Mouse (Mus musculus) heart, adult 8-10 months (tissue): Measurements from ENCODE around the gene Olfr1509. TPM values are rescaled to one million over a fixed set of nuclear protein-coding genes. Genes with fewer than 3 reads are reported as not detected.
"Not testable (repeated sequence)": the region's sequence is repeated elsewhere in the genome, so short reads cannot be mapped to it uniquely, and the experiment has no call there.

Source experiments
- DNase-seq: peaks from one replicate; pipeline ENCODE4 v3.0.0; 2022; ENCODE audit warnings: low spot score
- total RNA-seq, 4 experiments: library from RNA; stranded (reverse); gene quantifications; 2 replicates each; pipeline ENCODE4 v1.2.4; 2022

Gene Olfr1509
- not detected for total RNA-seq

DNA sequence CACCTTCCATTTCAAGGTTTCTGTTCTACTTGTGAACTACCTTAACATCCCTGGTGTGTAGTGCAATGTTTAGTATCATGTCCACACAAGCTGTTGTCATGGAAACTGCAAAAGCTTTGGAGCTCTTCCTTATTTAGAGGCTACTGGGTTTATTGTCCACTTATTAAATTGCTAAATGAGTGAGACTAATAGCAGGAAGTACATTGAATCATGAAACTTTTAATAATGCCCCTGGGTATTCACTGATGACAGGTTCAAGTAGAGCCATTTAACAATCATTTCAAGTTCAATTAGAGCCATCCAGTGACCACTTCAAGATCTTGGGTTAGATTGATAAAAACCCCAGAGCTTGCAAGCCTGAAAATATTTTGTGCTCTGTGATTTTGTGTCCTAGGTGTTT, at the start of gene Olfr1509:
TSS of gene Olfr1509 (plus strand) at position 301 of the 400 bp plus-strand sequence.
- no peak for DNase-seq

DNA sequence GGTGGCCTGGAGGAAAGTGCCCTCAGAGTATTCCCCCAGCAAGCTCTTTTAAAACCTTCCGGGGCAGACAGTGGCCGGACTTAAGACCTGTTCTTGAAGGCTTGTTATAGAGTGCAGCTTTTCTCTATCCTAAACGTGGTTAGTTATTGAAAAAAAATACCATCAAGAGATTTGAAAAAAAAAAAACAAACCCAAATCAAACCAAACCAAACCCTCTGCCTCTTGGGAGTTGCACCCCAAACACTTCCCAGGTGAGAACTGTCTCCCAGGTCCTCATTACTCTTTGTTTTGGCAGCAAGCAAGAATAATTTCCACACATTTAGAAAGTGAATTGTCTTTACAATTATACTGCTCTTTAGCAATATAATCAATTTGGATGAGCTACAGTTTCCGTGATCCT, 45.5 kb upstream of the Olfr1509 start, which contains the start of gene Olfr1511:
TSS of gene Olfr1511 (minus strand) at position 101 of the 400 bp plus-strand sequence.
- no peak for DNase-seq

- not testable (repeated sequence) for DNase-seq
Observed at GRCm38 (mm10) chr14:52410142-52410919, 32.5 kb upstream of the Olfr1509 start.

DNA sequence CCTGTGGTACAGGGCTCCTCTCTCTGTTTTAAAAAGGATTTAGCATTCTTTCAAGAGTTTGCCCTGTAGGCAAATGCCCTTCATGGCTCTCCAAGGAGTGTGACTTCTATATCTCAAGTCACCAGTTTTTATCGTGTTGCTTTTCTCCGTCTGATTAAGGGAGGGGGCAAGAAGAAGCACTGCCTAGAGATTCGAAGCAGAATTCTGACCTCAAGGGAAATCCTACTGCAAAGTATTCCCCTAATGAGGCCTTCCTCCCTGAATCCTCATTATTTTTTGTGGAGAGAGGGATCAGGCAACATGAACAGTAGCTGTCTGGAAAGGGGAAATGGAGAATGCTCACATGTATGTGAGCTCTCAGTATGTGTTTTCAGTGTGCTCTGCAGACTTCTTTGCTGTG, 28.5 kb upstream of the Olfr1509 start, which contains the start of gene Olfr1510:
TSS of gene Olfr1510 (minus strand) at position 101 of the 400 bp plus-strand sequence.
- no peak for DNase-seq

DNA sequence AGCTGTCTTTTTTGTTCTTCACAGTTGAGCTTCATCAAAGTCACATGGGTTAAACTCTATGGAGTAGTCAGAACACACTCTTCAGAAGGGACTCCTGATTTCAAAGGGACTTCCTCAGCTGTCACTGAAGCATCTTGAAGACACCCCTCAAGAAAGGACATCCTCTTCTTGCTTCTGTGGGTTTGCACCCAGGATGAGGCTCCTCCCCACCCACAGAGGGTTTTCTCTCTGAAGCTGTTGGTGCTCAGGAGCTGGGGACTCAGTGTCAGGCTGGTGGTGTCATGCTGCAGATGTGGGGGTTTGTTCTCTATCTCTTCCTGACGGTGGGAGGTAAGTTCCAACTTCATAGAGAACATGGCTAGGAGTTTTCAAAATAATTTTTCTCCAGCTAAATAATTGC, 15.1 kb upstream of the Olfr1509 start:
- DNase-seq: no peak

GRCm38 (mm10) chr14:52451138-52451537, 8.3 kb downstream of the Olfr1509 start:
- DNase-seq: no peak

- no peak for DNase-seq
Observed at GRCm38 (mm10) chr14:52461928-52462327, 19.1 kb downstream of the Olfr1509 start.

DNA sequence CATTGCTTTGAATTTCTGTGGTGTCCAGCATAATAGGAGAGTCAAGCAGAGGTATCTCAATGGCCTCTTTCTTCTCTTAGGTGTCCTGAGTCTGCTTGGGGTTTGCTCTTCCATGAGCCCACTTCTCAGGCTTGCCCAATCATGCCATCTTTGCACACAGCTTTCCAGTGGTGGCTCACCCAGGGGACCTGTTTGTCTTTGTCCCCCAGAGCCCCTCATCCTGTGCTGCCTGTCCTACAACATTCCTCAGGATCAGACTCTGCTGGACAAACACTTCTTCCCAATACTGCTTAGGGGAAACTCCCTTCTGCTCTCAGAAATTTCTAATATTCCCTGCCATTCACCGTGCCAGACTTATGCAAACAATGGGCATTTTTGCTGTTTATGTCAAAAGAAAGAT, 22.9 kb downstream of the Olfr1509 start:
- no peak for DNase-seq

DNA sequence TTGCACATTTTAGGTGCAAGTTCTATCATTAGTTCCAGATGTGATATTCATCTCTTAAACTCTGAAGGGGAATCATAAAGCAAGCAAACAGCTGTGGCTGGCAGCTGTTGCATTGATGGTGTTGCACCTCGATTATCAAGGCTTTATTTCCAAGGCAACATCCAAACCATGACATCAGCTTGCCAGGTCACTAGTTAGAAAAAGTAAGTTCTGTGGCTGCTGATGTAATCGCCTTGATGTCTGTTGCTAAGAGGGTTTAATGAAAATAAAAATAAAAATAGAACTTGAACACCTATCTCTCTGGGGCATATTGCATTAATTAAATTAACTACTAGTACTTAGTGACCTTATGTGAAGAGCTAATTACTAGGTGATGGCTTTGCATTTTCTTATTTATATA, 24.6 kb downstream of the Olfr1509 start, which contains the start of gene Olfr1508:
TSS of gene Olfr1508 (minus strand) at position 101 of the 400 bp plus-strand sequence.
- DNase-seq: no peak

- DNase-seq: no peak
Observed at GRCm38 (mm10) chr14:52495516-52495915, 52.7 kb downstream of the Olfr1509 start, which contains the start of gene Olfr1507. Olfr1507 (minus strand) TSS chr14:52495749.

Other genes starting within 250 kb of the Olfr1509 start
- gene Supt16, start 245.6 kb upstream of the Olfr1509 start, total RNA-seq: 10 to 100 TPM; 20.7 to 26.7 (median 22.9) TPM
- 10 to 100 TPM; 26.8 to 42.5 (median 37.7) TPM for gene Chd8, start 185.2 kb upstream of the Olfr1509 start, total RNA-seq
- 10 to 100 TPM; 32.9 to 37.8 (median 34.8) TPM for gene Tox4, start 163.8 kb upstream of the Olfr1509 start, total RNA-seq
- gene Rab2b, start 163.4 kb upstream of the Olfr1509 start, total RNA-seq: 1 to 10 TPM; 3.8 to 5.6 (median 5.4) TPM
- 10 to 100 TPM; 13.9 to 19.3 (median 16.3) TPM for gene Mettl3, start 137.9 kb upstream of the Olfr1509 start, total RNA-seq
- 1 to 10 TPM; 1.4 to 1.6 (median 1.4) TPM for gene Sall2, start 114.2 kb upstream of the Olfr1509 start, total RNA-seq
- gene Olfr1513, start 86.6 kb upstream of the Olfr1509 start, total RNA-seq: not detected
- not detected for gene Olfr1512, start 63.8 kb upstream of the Olfr1509 start, total RNA-seq
- gene Olfr1511, start 45.6 kb upstream of the Olfr1509 start, total RNA-seq: not detected
- gene Olfr1510, start 28.6 kb upstream of the Olfr1509 start, total RNA-seq: not detected
- not detected for gene Olfr1508, start 24.5 kb downstream of the Olfr1509 start, total RNA-seq
- not detected for gene Olfr1507, start 52.8 kb downstream of the Olfr1509 start, total RNA-seq